Mouse (Mus musculus) megakaryocyte-erythroid progenitor cell, adult 5 weeks (primary cell): ENCODE measurements around the gene Anxa11. TPM values are rescaled to one million over a fixed set of nuclear protein-coding genes. Genes with fewer than 3 reads are reported as not detected.

Experiments
- polyA plus RNA-seq: library from polyadenylated mRNA; stranded (reverse); fragments of >175 nt; gene quantifications from 2 replicates; pipeline ENCODE4 v1.2.3, GENCODE M21; 2012

Gene Anxa11
- 109 and 113 TPM in 2 replicates for polyA plus RNA-seq

GRCm38 (mm10) chr14:25841991-25842687 is at the start of gene Anxa11:
Gene Anxa11, plus strand, starts transcription at chr14:25842156.

GRCm38 (mm10) chr14:25903000-25903399 is 61.0 kb downstream of the Anxa11 start, which contains the start of gene Plac9a:
Gene Plac9a, minus strand, starts transcription at chr14:25903100.

GRCm38 (mm10) chr14:25927562-25927881 is 85.6 kb downstream of the Anxa11 start, which contains the start of gene Tmem254a:
Gene Tmem254a, minus strand, starts transcription at chr14:25927672.

Other genes starting within 250 kb of the Anxa11 start
- 61.5 and 74.5 TPM in 2 replicates for gene Ppif, start 148.0 kb upstream of the Anxa11 start, polyA plus RNA-seq
- 1.5 and 1.6 TPM in 2 replicates for gene Zcchc24, start 73.1 kb upstream of the Anxa11 start, polyA plus RNA-seq
- not detected in 2 replicates for gene Plac9a, start 60.9 kb downstream of the Anxa11 start, polyA plus RNA-seq
- gene Tmem254a, start 85.5 kb downstream of the Anxa11 start, polyA plus RNA-seq = 1.9 and 5.7 TPM in 2 replicates
- gene Cphx1, start 96.1 kb downstream of the Anxa11 start, polyA plus RNA-seq = not detected in 2 replicates
- gene Duxbl1, start 136.4 kb downstream of the Anxa11 start, polyA plus RNA-seq = not detected in 2 replicates
- 0.55 TPM in 1 of 2 replicates, not detected in the other for gene Gm9780, start 200.6 kb downstream of the Anxa11 start, polyA plus RNA-seq
- gene Tmem254c, start 225.2 kb downstream of the Anxa11 start, polyA plus RNA-seq = 20.9 TPM in 2 replicates
- not detected in 2 replicates for gene Cphx2, start 239.4 kb downstream of the Anxa11 start, polyA plus RNA-seq
- gene Cphx3, start 240.1 kb downstream of the Anxa11 start, polyA plus RNA-seq = not detected in 2 replicates